Mouse (Mus musculus): ENCODE measurements at regions not wholly inside any gene's neighbourhood (a gene's known extent, or its start where the extent isn't known, plus 50 kb on each side); places are given as distances from the start of the nearest gene placed in this dataset.

- peak; percentile 44 for DNase-seq (ENCODE audit: low read depth, low spot score)
These were observed 83.7 kb upstream of the Phyhipl start for GRCm38 (mm10) chr10:70739348-70739966.

GRCm38 (mm10) chr10:70738686-70739085 is 82.9 kb upstream of the Phyhipl start:
- no peak for DNase-seq (ENCODE audit: low read depth, low spot score)

- no peak for DNase-seq (ENCODE audit: low read depth, low spot score)
These were observed 78.2 kb upstream of the Phyhipl start for GRCm38 (mm10) chr10:70733956-70734355.

- DNase-seq (ENCODE audit: low read depth, low spot score) = peak; percentile 81
These were observed 77.7 kb upstream of the Phyhipl start for GRCm38 (mm10) chr10:70733478-70733877.

GRCm38 (mm10) chr10:70725091-70725490 is 69.3 kb upstream of the Phyhipl start:
- peak; percentile 58 for DNase-seq (ENCODE audit: low read depth, low spot score)

- no peak for DNase-seq (ENCODE audit: low read depth, low spot score)
These were observed 67.0 kb upstream of the Phyhipl start for GRCm38 (mm10) chr10:70722783-70723182.

- no peak for DNase-seq (ENCODE audit: low read depth, low spot score)
These were observed 66.6 kb upstream of the Phyhipl start for GRCm38 (mm10) chr10:70722381-70722780.

GRCm38 (mm10) chr10:70717464-70717863 is 61.7 kb upstream of the Phyhipl start:
- DNase-seq (ENCODE audit: low read depth, low spot score) = peak; percentile 75

GRCm38 (mm10) chr10:70717025-70717424 is 61.3 kb upstream of the Phyhipl start:
- DNase-seq (ENCODE audit: low read depth, low spot score) = peak; percentile 93

GRCm38 (mm10) chr10:70713306-70713705 is 57.5 kb upstream of the Phyhipl start:
- peak; percentile 85 for DNase-seq (ENCODE audit: low read depth, low spot score)

- DNase-seq (ENCODE audit: low read depth, low spot score) = no peak
These were observed 53.0 kb upstream of the Phyhipl start for GRCm38 (mm10) chr10:70708806-70709205.

Data from brain, adult 2 months (tissue).